Mouse (Mus musculus) testis, adult 2 months (tissue): Measurements from ENCODE around the gene Foxk1.

ENCODE experiments used
- CTCF ChIP-seq: fragments of 200-500 bp; IDR thresholded peaks from 2 replicates; pipeline ENCODE4 v1.5.1; 2012; ENCODE audit warnings: low read depth, mild to moderate bottlenecking, inconsistent platforms, low read length, moderate library complexity; ENCODE audit not compliant: control insufficient read depth, insufficient read depth, insufficient replicate concordance
- POLR2A ChIP-seq: fragments of 200-500 bp; IDR thresholded peaks from 2 replicates; pipeline ENCODE4 v1.6.1; 2012; ENCODE audit warnings: low read depth, mild to moderate bottlenecking, inconsistent platforms, low read length, moderate library complexity; ENCODE audit not compliant: control insufficient read depth

DNA sequence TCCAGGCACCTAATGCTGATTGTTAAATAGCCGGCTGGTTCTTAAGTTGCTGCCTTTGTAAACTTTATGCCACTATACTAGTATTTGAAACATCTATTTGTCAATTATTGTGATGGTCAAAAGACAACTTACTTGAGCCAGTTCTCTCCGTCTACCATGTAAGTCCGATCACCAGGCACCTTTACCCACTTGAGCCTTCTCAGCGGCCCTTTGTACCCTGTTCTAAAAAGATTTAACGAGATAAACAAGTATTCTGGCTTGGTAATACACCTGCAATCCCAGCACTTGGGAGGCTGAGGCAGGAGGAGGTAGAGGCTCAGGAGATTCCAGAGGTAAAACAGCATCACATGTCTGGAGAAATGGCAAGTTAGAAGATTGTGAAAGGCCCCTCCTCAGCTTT, 33.2 kb upstream of the Foxk1 start:
- TF ChIP-seq CTCF (no peak), POLR2A (no peak)
